Mouse (Mus musculus) WW6 (cell line): Measurements from ENCODE around the gene Slco1b2.
"Not testable (repeated sequence)": the region's sequence is repeated elsewhere in the genome, so short reads cannot be mapped to it uniquely, and the experiment has no call there.

ENCODE experiments used
- DNase-seq: peaks from one replicate; pipeline ENCODE4 v3.0.0-alpha.2; 2013; ENCODE audit warnings: low read depth, low spot score

Slco1b2 gene

DNA sequence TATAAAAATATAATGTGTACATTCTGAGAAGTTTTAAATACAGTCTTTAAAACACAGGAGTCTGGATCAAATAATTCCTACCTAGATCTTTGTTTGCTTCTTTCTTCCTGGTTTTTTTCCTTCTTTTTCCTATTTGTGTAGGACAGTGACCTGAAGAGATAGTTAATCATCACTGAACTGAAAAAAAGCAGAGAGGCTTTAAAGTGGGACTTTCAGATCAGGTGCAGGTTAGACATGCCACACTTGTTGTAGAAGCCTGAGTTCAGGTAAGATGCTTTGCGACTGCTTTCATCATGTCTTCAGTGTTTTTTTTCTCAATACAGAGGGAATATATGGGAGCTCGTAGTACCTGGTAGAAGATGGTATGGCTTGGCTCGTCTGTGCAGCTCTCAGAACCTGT, at the start of gene Slco1b2:
Gene Slco1b2, plus strand, starts transcription at position 228 of the 400 bp plus-strand sequence.
- DNase-seq = no peak

DNA sequence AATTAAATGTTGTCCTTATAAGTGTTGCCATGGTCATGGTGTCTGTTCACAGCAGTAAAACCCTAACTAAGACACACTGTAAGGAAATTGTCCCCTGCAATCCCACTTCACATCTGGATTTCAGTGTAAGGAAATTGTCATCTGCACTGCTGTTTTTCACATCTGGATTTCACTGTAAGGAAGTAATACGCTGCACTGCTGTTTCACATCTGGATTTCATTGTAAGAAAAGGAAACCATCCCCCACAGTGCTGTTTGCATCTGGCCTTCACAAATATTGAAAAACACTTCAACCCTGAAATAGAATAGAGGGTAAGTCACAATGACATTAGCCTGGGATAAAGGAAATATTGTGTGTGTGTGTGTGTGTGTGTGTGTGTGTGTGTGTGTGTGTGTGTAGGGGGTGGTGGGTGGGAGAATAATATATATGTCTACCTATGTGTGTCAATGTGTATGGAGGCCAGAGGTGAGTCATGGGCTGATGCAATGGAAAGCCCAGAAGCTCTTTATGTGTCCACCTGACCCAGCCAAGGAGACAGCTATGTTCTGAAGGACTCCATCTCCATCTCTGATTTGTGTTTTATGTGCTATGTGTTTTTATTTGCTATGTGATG, 44.4 kb upstream of the Slco1b2 start:
- DNase-seq = no peak

DNA sequence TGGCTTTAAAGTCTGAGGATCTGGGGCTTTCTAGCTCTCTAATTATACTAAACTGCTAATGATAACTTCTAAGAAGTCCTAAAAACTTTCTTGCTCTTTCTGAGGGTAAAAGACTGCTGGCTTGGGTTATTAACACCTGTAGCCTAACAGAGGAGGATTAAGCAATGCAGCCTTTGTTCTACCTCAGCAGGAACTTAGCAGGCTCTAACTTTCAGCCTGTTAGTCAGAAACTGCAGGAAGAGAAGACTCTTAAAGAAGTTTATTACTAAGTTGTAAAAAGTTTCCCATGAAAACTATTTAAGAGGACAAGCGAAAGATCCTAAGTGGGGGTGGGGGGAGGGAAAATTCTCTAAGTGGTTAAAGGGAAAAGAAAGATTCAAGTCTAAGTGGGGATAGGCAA, 39.3 kb upstream of the Slco1b2 start:
- no peak for DNase-seq

DNA sequence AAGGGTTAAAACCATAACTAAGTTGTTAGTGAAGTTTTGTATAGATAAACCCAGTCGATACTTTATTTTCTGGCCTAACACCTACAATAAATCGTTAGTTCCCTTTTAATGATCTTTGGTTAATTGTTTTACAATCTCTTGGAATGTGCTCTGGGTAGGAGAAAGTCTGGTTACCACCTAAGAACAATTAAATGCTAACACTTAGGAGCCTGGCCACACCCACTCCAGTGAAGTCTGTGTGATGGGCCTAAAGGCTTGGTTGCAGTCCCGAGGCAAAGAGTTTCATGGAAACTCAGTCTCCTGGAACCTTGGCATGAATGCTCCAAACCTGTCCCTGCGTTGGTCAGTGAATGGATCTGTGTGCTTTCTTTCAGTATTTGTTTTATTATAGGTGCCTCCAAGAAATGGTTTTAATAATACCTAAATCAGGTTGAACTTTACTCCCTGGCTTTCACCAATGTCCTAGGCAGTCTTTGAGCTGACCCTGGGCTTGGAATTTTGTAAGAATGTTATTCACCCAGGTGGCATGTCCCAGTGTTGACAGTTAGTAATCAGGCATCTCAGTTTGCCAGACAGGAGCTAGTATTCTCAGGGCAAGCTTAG, 38.6 kb upstream of the Slco1b2 start:
- not testable (repeated sequence) for DNase-seq

DNA sequence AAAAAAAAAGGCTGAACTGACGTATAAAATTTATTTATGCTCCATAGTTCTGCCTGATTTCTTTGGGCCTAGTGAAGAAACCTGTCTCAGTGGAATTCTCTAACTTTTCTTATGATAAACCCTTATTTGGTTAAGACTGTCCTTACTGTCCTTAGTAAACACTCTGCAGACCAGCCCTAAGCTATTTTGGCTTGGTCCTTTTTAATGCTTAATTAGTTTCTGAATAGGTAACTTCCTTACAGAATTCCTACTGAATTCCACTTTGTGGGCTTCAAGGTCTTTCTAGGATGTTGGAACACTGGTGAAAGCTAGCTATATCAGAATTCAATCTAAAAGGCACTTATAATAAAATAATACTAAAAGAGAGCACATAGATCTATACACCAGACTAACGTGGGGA, 33.2 kb upstream of the Slco1b2 start:
- no peak for DNase-seq

DNA sequence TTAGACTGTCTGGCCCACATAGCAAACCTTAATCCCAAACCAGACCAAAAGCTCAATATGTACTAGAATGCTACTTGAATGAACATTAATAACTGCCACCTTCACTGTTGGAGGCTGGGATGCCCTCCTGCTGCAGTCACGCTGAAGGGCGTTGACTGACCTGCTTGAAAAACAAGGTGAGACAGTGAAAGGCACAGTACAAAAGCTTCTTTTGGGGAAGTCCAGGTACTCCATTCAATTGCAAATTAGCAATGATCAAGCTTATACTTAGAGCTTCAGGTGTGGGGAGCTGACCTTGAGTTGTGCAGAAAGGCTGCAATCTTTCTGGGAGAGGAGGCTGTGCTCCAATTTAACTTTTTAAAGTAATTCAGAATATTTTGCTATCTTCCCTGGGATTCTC, 32.3 kb upstream of the Slco1b2 start:
- DNase-seq = no peak

DNA sequence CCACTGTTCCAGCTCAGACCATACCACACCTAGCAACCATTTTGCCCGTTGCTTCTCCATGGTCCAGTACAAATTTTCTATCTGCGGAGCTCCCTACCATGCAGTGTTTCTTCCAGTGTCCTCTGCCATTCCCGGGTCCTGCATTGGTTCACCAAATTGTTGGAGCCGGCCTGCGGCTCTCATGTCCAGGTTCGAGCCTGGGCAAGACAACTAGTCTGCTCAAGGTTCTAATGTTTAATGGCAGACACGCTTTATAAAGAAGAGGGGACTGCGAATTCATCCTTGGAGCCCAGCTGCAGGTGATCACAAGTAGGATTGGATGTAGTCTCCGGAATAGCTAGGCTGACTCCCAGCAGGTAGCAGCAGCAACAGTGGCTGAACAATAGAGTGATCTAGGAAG, 28.4 kb upstream of the Slco1b2 start:
- no peak for DNase-seq

DNA sequence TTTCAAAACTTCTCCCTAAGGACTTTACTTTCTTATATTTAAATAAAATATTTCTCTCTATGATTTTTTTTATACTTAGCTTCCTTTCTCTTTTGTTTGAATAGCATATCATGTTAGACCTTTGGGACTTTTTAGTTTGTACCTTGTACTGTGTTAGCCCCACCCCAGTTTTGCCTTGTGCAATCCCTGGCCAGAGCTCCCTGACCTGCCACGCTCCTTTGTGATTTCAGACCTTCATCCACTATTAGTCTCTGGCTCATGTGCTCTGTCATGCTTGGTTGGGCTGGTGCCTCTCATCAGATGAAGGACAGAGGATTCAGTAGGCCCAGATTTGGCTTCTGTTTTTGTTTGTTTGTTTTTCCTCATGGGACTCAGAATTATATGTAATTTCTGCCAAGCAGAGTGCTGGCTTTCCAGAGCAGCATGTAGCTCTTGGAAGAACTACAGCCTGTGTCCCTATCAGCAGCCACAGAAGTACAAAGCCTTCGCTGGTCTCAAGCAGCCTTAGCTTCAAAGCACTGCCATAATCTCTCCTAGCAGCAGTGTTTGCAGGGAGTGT, 18.5 kb upstream of the Slco1b2 start:
- no peak for DNase-seq

DNA sequence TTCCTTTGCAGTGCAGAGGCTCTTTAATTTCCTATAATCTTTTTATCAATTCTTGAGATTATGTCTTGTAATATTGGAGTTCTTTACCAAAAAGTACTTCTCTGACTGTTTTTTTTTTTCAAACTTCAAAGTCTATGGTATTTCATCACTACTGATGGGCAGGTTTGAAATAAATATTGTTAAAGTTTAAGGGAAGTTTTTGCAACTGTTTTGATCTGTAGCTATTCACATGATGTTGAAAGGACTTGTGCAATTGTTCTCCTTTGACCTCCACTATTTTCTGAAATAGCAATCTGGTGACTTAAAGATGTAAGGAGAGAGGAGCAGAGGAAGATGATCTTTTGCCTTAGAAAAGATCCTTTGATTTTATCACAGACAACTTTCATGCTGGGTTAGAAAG, 15.3 kb upstream of the Slco1b2 start:
- DNase-seq = no peak

DNA sequence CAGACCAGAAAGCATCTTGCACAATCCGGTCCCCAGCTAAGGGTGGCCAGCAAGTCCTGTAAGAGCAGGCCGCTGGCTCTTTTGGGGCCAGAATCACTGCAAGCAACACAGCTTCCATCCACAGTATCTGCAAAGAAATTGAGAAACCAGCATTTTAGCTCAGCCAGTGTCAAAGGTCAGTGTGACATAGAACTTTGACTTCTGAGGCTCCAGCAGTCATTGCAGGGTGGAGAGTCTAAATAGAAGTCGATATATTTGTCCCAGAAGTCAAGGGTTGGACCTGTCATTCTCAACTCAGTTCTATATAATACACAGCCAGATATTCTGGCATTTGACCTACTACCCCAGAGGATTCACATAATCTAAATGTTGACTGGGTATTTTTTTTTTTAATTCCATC, 14.0 kb upstream of the Slco1b2 start:
- no peak for DNase-seq

DNA sequence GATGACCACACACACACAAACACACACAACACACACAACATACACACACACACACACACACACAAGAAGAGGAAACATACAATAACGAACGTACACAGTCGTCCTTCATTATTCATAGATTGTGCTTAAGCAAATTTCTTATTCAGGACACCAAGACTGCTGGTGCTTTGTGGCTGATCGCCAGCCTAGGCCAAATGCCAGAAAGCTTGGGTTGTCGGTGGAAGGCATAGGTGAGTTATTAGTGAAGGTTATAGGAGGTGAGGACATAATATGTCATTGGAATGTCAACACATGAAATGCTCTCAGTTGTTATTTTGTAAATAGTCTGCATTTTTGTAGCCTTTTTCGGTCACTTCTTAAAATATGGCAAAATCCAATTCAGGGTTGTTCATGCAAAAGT, 3.6 kb downstream of the Slco1b2 start:
- DNase-seq = no peak

DNA sequence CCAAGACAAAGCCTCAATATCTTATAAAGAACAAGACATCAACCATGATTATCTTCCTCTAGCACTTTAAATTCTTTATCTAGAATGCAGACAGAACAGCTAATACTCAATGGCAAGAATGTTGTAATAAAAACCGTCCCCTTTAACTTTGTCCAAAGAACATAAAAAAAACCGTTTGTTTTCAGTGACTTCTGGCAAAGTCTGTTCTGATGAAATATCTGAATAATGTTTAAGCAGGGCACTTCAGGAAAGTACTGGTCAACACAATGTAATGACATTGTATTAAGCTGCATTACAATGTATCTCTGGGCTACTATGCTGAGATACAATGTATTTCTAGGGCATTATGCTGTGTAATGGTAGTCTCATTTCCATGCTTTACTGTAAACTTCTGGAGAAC, 5.9 kb downstream of the Slco1b2 start:
- no peak for DNase-seq

DNA sequence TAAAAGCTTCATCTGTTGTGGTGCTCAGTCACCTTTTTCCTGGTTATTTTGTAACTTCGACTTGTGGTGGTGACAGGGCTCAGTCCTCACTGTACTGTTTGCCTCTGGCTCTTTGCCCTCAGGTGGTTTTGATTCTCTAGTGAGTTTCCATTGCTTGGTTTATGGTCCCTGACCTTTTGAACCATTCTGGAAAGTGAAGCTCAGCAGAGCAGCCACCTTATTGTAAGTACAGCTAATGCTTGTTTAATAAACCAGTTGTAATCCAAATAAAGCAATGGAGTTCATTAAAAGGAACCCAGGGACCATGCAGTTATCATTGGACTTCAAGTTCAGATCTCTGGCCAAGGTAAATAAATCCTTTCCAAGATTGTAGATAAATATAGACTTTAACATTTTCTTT, 11.3 kb downstream of the Slco1b2 start:
- DNase-seq = no peak

DNA sequence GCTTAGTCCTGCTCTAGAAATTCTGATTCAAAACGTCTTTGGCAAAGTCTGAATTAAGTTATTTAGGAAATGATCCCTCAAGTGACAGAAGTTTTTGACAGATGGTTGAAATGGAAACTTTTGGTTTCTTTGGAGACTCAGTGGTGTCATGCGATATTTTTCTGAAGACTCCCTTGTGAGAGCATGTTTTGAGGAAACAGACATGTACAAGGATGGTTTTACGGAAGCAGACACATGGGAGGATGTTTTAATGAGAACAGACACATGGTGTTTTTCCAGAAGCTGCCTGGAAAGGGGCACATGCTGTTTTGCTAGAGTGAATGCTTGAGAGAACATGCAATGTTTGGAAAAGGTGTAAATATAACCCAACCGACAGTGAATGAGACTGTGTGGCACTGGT, 57.7 kb downstream of the Slco1b2 start:
- no peak for DNase-seq

DNA sequence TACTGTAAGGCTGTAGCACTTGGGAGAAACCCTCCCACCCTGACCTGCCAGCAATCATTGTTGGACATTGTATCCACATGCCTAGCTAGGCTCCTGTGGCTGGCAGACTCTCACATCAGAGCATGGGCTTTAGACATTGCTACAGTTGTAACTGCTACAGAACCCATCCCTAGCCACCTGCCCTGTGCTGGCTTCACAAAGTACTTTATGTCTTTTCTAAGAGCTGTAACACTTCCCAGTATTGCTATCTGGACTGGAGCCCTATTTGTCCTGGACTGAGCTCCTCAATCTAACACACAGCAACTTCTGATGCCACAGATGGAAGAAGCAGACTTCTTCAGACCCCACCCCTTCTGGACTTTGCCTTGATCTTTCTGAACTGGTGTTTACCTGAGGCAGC, 61.9 kb downstream of the Slco1b2 start:
- DNase-seq = no peak
